Mouse (Mus musculus) lung, embryonic 15.5 days (tissue): ENCODE results near the gene Alpk1. TPM values are rescaled to one million over a fixed set of nuclear protein-coding genes. Genes with fewer than 3 reads are reported as not detected.

Experiments used
- ATAC-seq: fragments of 200-750 bp; cut with Nextera tagmentation; 2 replicates; pipeline ENCODE4 v1.8.0; 2017; ENCODE audit warnings: moderate number of reproducible peaks, borderline replicate concordance; ENCODE audit not compliant: low FRiP score, low TSS enrichment; ENCODE audit errors: extremely low read depth
- H3K27ac ChIP-seq: fragments of 300-500 bp; sonication (generic); 2 replicates; pipeline ENCODE4 v1.5.1; 2015; ENCODE audit warnings: moderate library complexity, mild to moderate bottlenecking, inconsistent platforms
- H3K27me3 ChIP-seq: fragments of 300-500 bp; sonication (generic); 2 replicates; pipeline ENCODE4 v1.6.1; 2015; ENCODE audit warnings: inconsistent platforms
- H3K36me3 ChIP-seq: fragments of 300-500 bp; sonication (generic); 2 replicates; pipeline ENCODE4 v1.6.1; 2015; ENCODE audit warnings: inconsistent platforms
- H3K4me1 ChIP-seq: fragments of 300-500 bp; sonication (generic); 2 replicates; pipeline ENCODE4 v1.6.1; 2015; ENCODE audit warnings: inconsistent platforms
- H3K4me2 ChIP-seq: fragments of 300-500 bp; sonication (generic); 2 replicates; pipeline ENCODE4 v1.6.1; 2015; ENCODE audit warnings: inconsistent platforms, mild to moderate bottlenecking, moderate library complexity
- H3K4me3 ChIP-seq: fragments of 300-500 bp; sonication (generic); 2 replicates; pipeline ENCODE4 v1.5.1; 2015; ENCODE audit warnings: mild to moderate bottlenecking, inconsistent platforms
- H3K9ac ChIP-seq: fragments of 300-500 bp; sonication (generic); 2 replicates; pipeline ENCODE4 v1.6.1; 2015; ENCODE audit warnings: inconsistent platforms
- H3K9me3 ChIP-seq: fragments of 300-500 bp; sonication (generic); 2 replicates; pipeline ENCODE4 v1.6.1; 2016; ENCODE audit warnings: inconsistent platforms
- WGBS: fragments of 180-500 bp; shearing (Covaris S2); methylation state at CpG from one replicate; pipeline ENCODE4 v1.1.7; 2015; 5-methylcytosine and 5-hydroxymethylcytosine counted together
- polyA plus RNA-seq: library from polyadenylated mRNA; unstranded; fragments of >200 nt; fragmentation: Nextera tagmentation; extraction: Ambion mirVana; gene quantifications from 2 replicates; pipeline ENCODE4 v1.2.1, GENCODE M21; 2015

The Alpk1 gene
- 1.0 and 1.9 TPM in 2 replicates for polyA plus RNA-seq

- WGBS: under 1% methylated on average over 24 of the region's 24 CpGs
- no peaks in the 10 kb centered on the region for H3K9me3 ChIP-seq
- H3K4me3 ChIP-seq: peak within 1 kb of the TSS; percentile 44
- H3K36me3 ChIP-seq: no peaks in the 10 kb centered on the region
- H3K9ac ChIP-seq: peak within 1 kb of the TSS; percentile 17; the same call in 1 of the 2 replicates
- peaks cover 6% of the 10 kb centered on the region; the same call in 1 of the 2 replicates for H3K4me1 ChIP-seq
- peak within 1 kb of the TSS; percentile 54 for H3K4me2 ChIP-seq
- ATAC-seq: peak; percentile 91
- peak within 1 kb of the TSS; percentile 38 for H3K27ac ChIP-seq
- no peaks in the 10 kb centered on the region for H3K27me3 ChIP-seq
Measured at GRCm38 (mm10) chr3:127780021-127780644, at the start of gene Alpk1. Alpk1 (minus strand) TSS chr3:127780527.

- Histone ChIP-seq H3K4me2 (0 out of 2 replicates have a peak overlapping the region, but pooled peaks have one; percentile 3), H3K27ac (peak overlapping the region; percentile 57), H3K9me3 (no peaks in the 10 kb centered on the region), H3K9ac (no peak overlapping the region), H3K4me3 (no peak overlapping the region), H3K27me3 (no peaks in the 10 kb centered on the region), H3K4me1 (peaks cover 17% of the 10 kb centered on the region), H3K36me3 (peaks cover 3% of the 10 kb centered on the region; the same call in 1 of the 2 replicates)
- peak; percentile 87; the same call in 1 of the 2 replicates for ATAC-seq
- WGBS: 26% methylated on average over 7 of the region's 7 CpGs
Measured at GRCm38 (mm10) chr3:127827123-127827522, 46.8 kb upstream of the Alpk1 start.

GRCm38 (mm10) chr3:127826503-127826902, 46.2 kb upstream of the Alpk1 start:
- H3K27ac ChIP-seq: peak overlapping the region; percentile 57

GRCm38 (mm10) chr3:127823886-127824863, 43.8 kb upstream of the Alpk1 start:
- 84% methylated on average over 17 of the region's 17 CpGs for WGBS

More at GRCm38 (mm10) chr3:127826503-127826902, 46.2 kb upstream of the Alpk1 start:
- Histone ChIP-seq H3K27me3 (no peaks in the 10 kb centered on the region), H3K4me3 (no peak overlapping the region), H3K36me3 (peaks cover 3% of the 10 kb centered on the region; the same call in 1 of the 2 replicates), H3K4me1 (peaks cover 17% of the 10 kb centered on the region), H3K9ac (no peak overlapping the region), H3K4me2 (no peak overlapping the region), H3K9me3 (no peaks in the 10 kb centered on the region)
- no peak; the same call in 1 of the 2 replicates for ATAC-seq
- 72% methylated on average over 7 of the region's 7 CpGs for WGBS

GRCm38 (mm10) chr3:127821209-127821608, 40.9 kb upstream of the Alpk1 start:
- WGBS: 66% methylated on average over 5 of the region's 5 CpGs
- Histone ChIP-seq H3K4me3 (no peak overlapping the region), H3K36me3 (peaks cover 13% of the 10 kb centered on the region), H3K4me1 (0 out of 2 replicates have a peak, but pooled peaks cover 5% of the 10 kb centered on the region), H3K27me3 (no peaks in the 10 kb centered on the region), H3K27ac (no peak overlapping the region), H3K9ac (no peak overlapping the region), H3K4me2 (no peak overlapping the region), H3K9me3 (no peaks in the 10 kb centered on the region)
- ATAC-seq: no peak

More at GRCm38 (mm10) chr3:127823886-127824863, 43.8 kb upstream of the Alpk1 start:
- no peak overlapping the region for H3K4me3 ChIP-seq
- no peak overlapping the region for H3K4me2 ChIP-seq
- no peak overlapping the region for H3K27ac ChIP-seq
- peaks cover 17% of the 10 kb centered on the region for H3K4me1 ChIP-seq
- peaks cover 8% of the 10 kb centered on the region for H3K36me3 ChIP-seq
- H3K9ac ChIP-seq: no peak overlapping the region
- H3K9me3 ChIP-seq: no peaks in the 10 kb centered on the region
- ATAC-seq: no peak; the same call in 1 of the 2 replicates
- no peaks in the 10 kb centered on the region for H3K27me3 ChIP-seq

GRCm38 (mm10) chr3:127820400-127820799, 40.1 kb upstream of the Alpk1 start:
- H3K27me3 ChIP-seq: no peaks in the 10 kb centered on the region
- H3K9me3 ChIP-seq: no peaks in the 10 kb centered on the region
- no peak for ATAC-seq

GRCm38 (mm10) chr3:127818694-127819663, 38.7 kb upstream of the Alpk1 start:
- no peak for ATAC-seq
- H3K36me3 ChIP-seq: peaks cover 13% of the 10 kb centered on the region
- WGBS: 67% methylated on average over 11 of the region's 11 CpGs

More at GRCm38 (mm10) chr3:127820400-127820799, 40.1 kb upstream of the Alpk1 start:
- WGBS: 85% methylated on average over 1 of the region's 1 CpGs
- no peak overlapping the region for H3K27ac ChIP-seq
- no peak overlapping the region for H3K4me2 ChIP-seq
- H3K9ac ChIP-seq: no peak overlapping the region
- H3K4me1 ChIP-seq: 0 out of 2 replicates have a peak, but pooled peaks cover 4% of the 10 kb centered on the region
- no peak overlapping the region for H3K4me3 ChIP-seq
- peaks cover 13% of the 10 kb centered on the region for H3K36me3 ChIP-seq

GRCm38 (mm10) chr3:127817120-127817683, 36.9 kb upstream of the Alpk1 start:
- Histone ChIP-seq H3K9ac (no peak overlapping the region), H3K9me3 (no peaks in the 10 kb centered on the region), H3K27ac (no peak overlapping the region), H3K27me3 (no peaks in the 10 kb centered on the region), H3K4me1 (no peaks in the 10 kb centered on the region), H3K36me3 (peaks cover 20% of the 10 kb centered on the region), H3K4me3 (no peak overlapping the region), H3K4me2 (no peak overlapping the region)
- WGBS: 66% methylated on average over 7 of the region's 7 CpGs
- ATAC-seq: no peak

More at GRCm38 (mm10) chr3:127818694-127819663, 38.7 kb upstream of the Alpk1 start:
- H3K4me3 ChIP-seq: no peak overlapping the region
- no peak overlapping the region for H3K4me2 ChIP-seq
- H3K9me3 ChIP-seq: no peaks in the 10 kb centered on the region
- H3K27me3 ChIP-seq: no peaks in the 10 kb centered on the region
- H3K4me1 ChIP-seq: no peaks in the 10 kb centered on the region
- H3K9ac ChIP-seq: no peak overlapping the region
- H3K27ac ChIP-seq: no peak overlapping the region

- no peaks in the 10 kb centered on the region for H3K4me1 ChIP-seq
- H3K9ac ChIP-seq: no peak overlapping the region
- H3K27me3 ChIP-seq: no peaks in the 10 kb centered on the region
- no peaks in the 10 kb centered on the region for H3K9me3 ChIP-seq
- no peak for ATAC-seq
- H3K36me3 ChIP-seq: peaks cover 55% of the 10 kb centered on the region
- WGBS: 88% methylated on average over 7 of the region's 7 CpGs
- no peak overlapping the region for H3K27ac ChIP-seq
- H3K4me2 ChIP-seq: no peak overlapping the region
- no peak overlapping the region for H3K4me3 ChIP-seq
Measured at GRCm38 (mm10) chr3:127809103-127809502, 28.8 kb upstream of the Alpk1 start.

GRCm38 (mm10) chr3:127807846-127808245, 27.5 kb upstream of the Alpk1 start:
- no peaks in the 10 kb centered on the region for H3K9me3 ChIP-seq
- no peak overlapping the region for H3K9ac ChIP-seq
- H3K27ac ChIP-seq: no peak overlapping the region
- no peak for ATAC-seq
- H3K36me3 ChIP-seq: peaks cover 51% of the 10 kb centered on the region
- 85% methylated on average over 5 of the region's 5 CpGs for WGBS
- H3K4me1 ChIP-seq: no peaks in the 10 kb centered on the region
- H3K4me2 ChIP-seq: no peak overlapping the region
- no peak overlapping the region for H3K4me3 ChIP-seq
- no peaks in the 10 kb centered on the region for H3K27me3 ChIP-seq
